Mouse (Mus musculus): ENCODE measurements around the gene Lrrn3. TPM values are rescaled to one million over a fixed set of nuclear protein-coding genes. Genes with fewer than 3 reads are reported as not detected.

Gene Lrrn3
- polyA plus RNA-seq, 1 experiment from 2014 or later = 22.0 TPM

DNA sequence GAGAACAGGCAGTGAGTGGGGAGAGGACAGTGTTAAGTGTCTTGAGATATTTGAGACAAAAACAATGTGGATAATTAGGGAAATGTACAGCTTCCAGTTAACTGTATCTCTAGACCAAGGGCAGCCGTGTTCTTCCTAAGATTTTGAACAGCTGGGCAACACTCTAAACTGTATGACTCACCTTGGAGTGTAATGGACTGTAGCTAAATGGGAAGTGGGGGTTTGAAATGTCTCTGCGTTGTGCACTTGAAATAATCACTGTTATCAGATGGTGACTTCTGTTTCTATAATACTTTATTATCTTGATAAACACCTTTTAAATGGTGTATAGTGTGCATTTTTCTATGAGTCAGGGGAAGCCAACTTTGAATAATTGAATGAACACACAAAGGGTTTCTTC, 4.7 kb downstream of the Lrrn3 start:
- H3K9me3 ChIP-seq (replicated peaks; ENCODE audit: control insufficient read depth, low read length) = no peaks in the 10 kb centered on the region
- H3K9ac ChIP-seq (replicated peaks; ENCODE audit: low read length) = no peak overlapping the region
- H3K27me3 ChIP-seq (ENCODE audit: control insufficient read depth, insufficient read depth, low read length) = no peaks in the 10 kb centered on the region
- no peak for DNase-seq (ENCODE audit: low spot score)
- no peaks in the 10 kb centered on the region for H3K4me1 ChIP-seq (ENCODE audit: control insufficient read depth, insufficient read depth, low read length)
- H3K4me2 ChIP-seq (ENCODE audit: low read depth, low read length) = no peak overlapping the region
- no peak for ATAC-seq (replicated peaks; ENCODE audit: insufficient number of reproducible peaks, low FRiP score, low TSS enrichment, low read depth)
- H3K4me3 ChIP-seq (ENCODE audit: low read depth, low read length) = no peak overlapping the region
- WGBS = 75% methylated on average over 2 of the region's 2 CpGs
- H3K27ac ChIP-seq (replicated peaks; ENCODE audit: low read depth, low read length) = no peak overlapping the region
- no peaks in the 10 kb centered on the region for H3K36me3 ChIP-seq (replicated peaks; ENCODE audit: control insufficient read depth, insufficient read depth, low read depth, low read length)

- no peak for ATAC-seq (replicated peaks; ENCODE audit: insufficient number of reproducible peaks, low FRiP score, low TSS enrichment, low read depth)
- H3K27me3 ChIP-seq (ENCODE audit: control insufficient read depth, insufficient read depth, low read length) = no peaks in the 10 kb centered on the region
- H3K9ac ChIP-seq (replicated peaks; ENCODE audit: low read length) = no peak overlapping the region
- H3K4me3 ChIP-seq (ENCODE audit: low read depth, low read length) = no peak overlapping the region
- no peak for DNase-seq (ENCODE audit: low spot score)
- H3K27ac ChIP-seq (replicated peaks; ENCODE audit: low read depth, low read length) = no peak overlapping the region
- no peak overlapping the region for H3K4me2 ChIP-seq (ENCODE audit: low read depth, low read length)
- H3K9me3 ChIP-seq (replicated peaks; ENCODE audit: control insufficient read depth, low read length) = no peaks in the 10 kb centered on the region
- no peaks in the 10 kb centered on the region for H3K4me1 ChIP-seq (ENCODE audit: control insufficient read depth, insufficient read depth, low read length)
- no peaks in the 10 kb centered on the region for H3K36me3 ChIP-seq (replicated peaks; ENCODE audit: control insufficient read depth, insufficient read depth, low read depth, low read length)
- 65% methylated on average over 6 of the region's 6 CpGs for WGBS
These were observed 17.0 kb downstream of the Lrrn3 start for GRCm38 (mm10) chr12:41469096-41469801.

DNA sequence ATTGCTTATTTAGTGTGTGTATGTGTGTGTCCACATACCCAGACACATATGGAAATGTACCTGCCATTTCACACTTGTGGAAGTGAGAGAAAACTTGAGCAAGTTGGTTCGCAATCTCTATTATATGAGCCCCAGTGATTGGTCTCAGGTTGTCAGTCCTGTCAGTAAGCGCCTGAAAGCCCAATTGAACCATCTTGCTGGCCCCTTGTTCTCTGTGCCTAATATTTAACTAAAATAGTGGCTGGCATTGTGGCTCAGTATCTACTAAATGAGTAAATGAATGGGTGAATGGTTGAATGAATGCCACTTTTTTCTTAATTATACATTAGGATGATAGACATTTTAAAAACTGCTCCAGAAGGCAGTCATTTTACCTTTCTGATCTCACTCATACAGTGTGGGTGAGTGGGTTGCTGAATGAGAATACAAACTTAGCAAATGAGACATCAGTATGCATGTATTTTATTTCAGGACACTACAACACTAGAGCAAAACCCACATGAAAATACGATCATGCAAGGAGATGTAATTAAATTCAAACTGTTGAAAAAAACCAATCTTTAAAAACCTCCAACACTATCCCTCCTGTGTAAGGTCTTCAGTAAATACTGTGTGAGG, 17.7 kb downstream of the Lrrn3 start:
- Histone ChIP-seq H3K27me3 (ENCODE audit: control insufficient read depth, insufficient read depth, low read length) (no peaks in the 10 kb centered on the region), H3K4me2 (ENCODE audit: low read depth, low read length) (no peak overlapping the region), H3K9me3 (replicated peaks; ENCODE audit: control insufficient read depth, low read length) (no peaks in the 10 kb centered on the region), H3K36me3 (replicated peaks; ENCODE audit: control insufficient read depth, insufficient read depth, low read depth, low read length) (no peaks in the 10 kb centered on the region), H3K9ac (replicated peaks; ENCODE audit: low read length) (no peak overlapping the region), H3K4me1 (ENCODE audit: control insufficient read depth, insufficient read depth, low read length) (no peaks in the 10 kb centered on the region), H3K4me3 (ENCODE audit: low read depth, low read length) (no peak overlapping the region), H3K27ac (replicated peaks; ENCODE audit: low read depth, low read length) (no peak overlapping the region)
- ATAC-seq (replicated peaks; ENCODE audit: insufficient number of reproducible peaks, low FRiP score, low TSS enrichment, low read depth) (no peak), DNase-seq (ENCODE audit: low spot score) (no peak)
- 89% methylated on average over 3 of the region's 3 CpGs for WGBS

DNA sequence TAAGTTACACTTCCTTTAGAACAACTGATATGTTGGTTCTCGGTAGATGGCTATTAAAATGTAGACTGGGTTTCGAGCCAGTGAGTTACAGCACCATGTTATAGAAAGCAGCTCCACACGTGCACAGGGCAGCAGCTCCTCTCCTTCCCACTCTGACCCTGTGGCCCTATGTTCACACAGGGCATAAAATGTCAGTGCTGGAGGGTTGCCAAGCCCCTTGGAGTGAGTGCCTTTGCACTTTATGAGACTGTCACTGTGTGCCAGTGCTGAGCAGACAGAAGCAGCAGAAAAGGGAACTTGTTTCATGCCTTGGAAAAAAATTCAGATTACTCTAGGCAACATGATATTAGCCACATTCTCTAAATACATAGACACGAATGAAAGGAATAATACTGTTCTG, 47.8 kb downstream of the Lrrn3 start:
- no peaks in the 10 kb centered on the region for H3K9me3 ChIP-seq (replicated peaks; ENCODE audit: control insufficient read depth, low read length)
- no peaks in the 10 kb centered on the region for H3K36me3 ChIP-seq (replicated peaks; ENCODE audit: control insufficient read depth, insufficient read depth, low read depth, low read length)
- H3K4me3 ChIP-seq (ENCODE audit: low read depth, low read length) = no peak overlapping the region
- no peaks in the 10 kb centered on the region for H3K27me3 ChIP-seq (ENCODE audit: control insufficient read depth, insufficient read depth, low read length)
- WGBS = 51% methylated on average over 4 of the region's 4 CpGs
- ATAC-seq (replicated peaks; ENCODE audit: insufficient number of reproducible peaks, low FRiP score, low TSS enrichment, low read depth) = no peak
- no peaks in the 10 kb centered on the region for H3K4me1 ChIP-seq (ENCODE audit: control insufficient read depth, insufficient read depth, low read length)
- H3K27ac ChIP-seq (replicated peaks; ENCODE audit: low read depth, low read length) = no peak overlapping the region
- no peak overlapping the region for H3K9ac ChIP-seq (replicated peaks; ENCODE audit: low read length)
- H3K4me2 ChIP-seq (ENCODE audit: low read depth, low read length) = no peak overlapping the region
- DNase-seq (ENCODE audit: low spot score) = no peak

GRCm38 (mm10) chr12:41436206-41436985, 49.8 kb downstream of the Lrrn3 start:
- no peak overlapping the region for H3K27ac ChIP-seq (replicated peaks; ENCODE audit: low read depth, low read length)
- no peaks in the 10 kb centered on the region for H3K36me3 ChIP-seq (replicated peaks; ENCODE audit: control insufficient read depth, insufficient read depth, low read depth, low read length)
- 78% methylated on average over 5 of the region's 5 CpGs for WGBS
- H3K4me3 ChIP-seq (ENCODE audit: low read depth, low read length) = no peak overlapping the region
- DNase-seq (ENCODE audit: low spot score) = no peak
- H3K9ac ChIP-seq (replicated peaks; ENCODE audit: low read length) = no peak overlapping the region
- H3K9me3 ChIP-seq (replicated peaks; ENCODE audit: control insufficient read depth, low read length) = no peaks in the 10 kb centered on the region
- H3K4me1 ChIP-seq (ENCODE audit: control insufficient read depth, insufficient read depth, low read length) = no peaks in the 10 kb centered on the region
- no peak for ATAC-seq (replicated peaks; ENCODE audit: insufficient number of reproducible peaks, low FRiP score, low TSS enrichment, low read depth)
- no peak overlapping the region for H3K4me2 ChIP-seq (ENCODE audit: low read depth, low read length)
- no peaks in the 10 kb centered on the region for H3K27me3 ChIP-seq (ENCODE audit: control insufficient read depth, insufficient read depth, low read length)

DNA sequence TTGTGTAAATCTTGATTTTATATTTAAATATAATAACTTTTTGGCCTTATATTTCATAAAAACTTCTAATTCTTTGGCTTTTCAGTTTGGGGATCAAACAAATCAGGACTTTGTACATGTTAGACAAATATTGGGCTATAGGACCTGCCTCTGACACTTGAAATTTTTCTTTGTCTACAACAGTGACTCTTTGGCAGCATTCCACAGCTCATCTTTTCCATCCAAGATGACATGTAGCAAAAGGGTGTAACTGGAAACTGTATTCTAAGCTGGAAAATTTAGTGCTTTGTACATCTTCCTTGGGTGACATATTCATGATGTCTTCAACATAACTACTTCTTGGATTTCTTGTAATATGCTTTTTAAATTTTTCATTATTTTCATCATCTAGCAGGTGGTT, 57.4 kb downstream of the Lrrn3 start:
- Histone ChIP-seq H3K4me1 (ENCODE audit: control insufficient read depth, insufficient read depth, low read length) (no peaks in the 10 kb centered on the region), H3K9me3 (replicated peaks; ENCODE audit: control insufficient read depth, low read length) (no peaks in the 10 kb centered on the region), H3K9ac (replicated peaks; ENCODE audit: low read length) (no peak overlapping the region), H3K4me2 (ENCODE audit: low read depth, low read length) (no peak overlapping the region), H3K36me3 (replicated peaks; ENCODE audit: control insufficient read depth, insufficient read depth, low read depth, low read length) (no peaks in the 10 kb centered on the region), H3K27me3 (ENCODE audit: control insufficient read depth, insufficient read depth, low read length) (no peaks in the 10 kb centered on the region), H3K27ac (replicated peaks; ENCODE audit: low read depth, low read length) (no peak overlapping the region), H3K4me3 (ENCODE audit: low read depth, low read length) (no peak overlapping the region)
- DNase-seq (ENCODE audit: low spot score) (no peak), ATAC-seq (replicated peaks; ENCODE audit: insufficient number of reproducible peaks, low FRiP score, low TSS enrichment, low read depth) (no peak)

DNA sequence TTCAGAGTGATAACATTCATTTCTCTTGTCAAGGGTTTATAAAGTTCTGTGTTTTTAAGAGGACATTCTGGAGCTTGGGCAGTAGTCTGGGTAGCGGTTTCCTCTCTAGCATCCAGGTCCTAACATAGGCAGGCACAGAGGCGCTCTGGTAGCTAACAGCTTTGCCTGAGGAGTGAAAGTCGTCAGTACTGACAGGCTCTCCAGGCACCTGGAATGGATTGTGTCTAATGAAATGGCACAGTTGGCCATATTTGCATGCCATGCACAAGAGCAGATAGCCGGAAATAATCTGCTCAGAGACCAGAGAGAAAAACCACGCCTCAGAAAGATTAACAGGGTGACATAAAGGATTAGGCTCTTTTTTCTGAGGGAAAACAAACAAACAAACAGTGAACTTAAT, 58.8 kb downstream of the Lrrn3 start:
- Histone ChIP-seq H3K9me3 (replicated peaks; ENCODE audit: control insufficient read depth, low read length) (no peaks in the 10 kb centered on the region), H3K4me3 (ENCODE audit: low read depth, low read length) (no peak overlapping the region), H3K4me1 (ENCODE audit: control insufficient read depth, insufficient read depth, low read length) (no peaks in the 10 kb centered on the region), H3K36me3 (replicated peaks; ENCODE audit: control insufficient read depth, insufficient read depth, low read depth, low read length) (no peaks in the 10 kb centered on the region), H3K27ac (replicated peaks; ENCODE audit: low read depth, low read length) (no peak overlapping the region), H3K4me2 (ENCODE audit: low read depth, low read length) (no peak overlapping the region), H3K9ac (replicated peaks; ENCODE audit: low read length) (no peak overlapping the region), H3K27me3 (ENCODE audit: control insufficient read depth, insufficient read depth, low read length) (no peaks in the 10 kb centered on the region)
- ATAC-seq (replicated peaks; ENCODE audit: insufficient number of reproducible peaks, low FRiP score, low TSS enrichment, low read depth) (no peak), DNase-seq (ENCODE audit: low spot score) (no peak)
- WGBS = 56% methylated on average over 5 of the region's 5 CpGs

- H3K9ac ChIP-seq (replicated peaks; ENCODE audit: low read length) = no peak overlapping the region
- no peaks in the 10 kb centered on the region for H3K27me3 ChIP-seq (ENCODE audit: control insufficient read depth, insufficient read depth, low read length)
- no peak overlapping the region for H3K4me3 ChIP-seq (ENCODE audit: low read depth, low read length)
- ATAC-seq (replicated peaks; ENCODE audit: insufficient number of reproducible peaks, low FRiP score, low TSS enrichment, low read depth) = no peak
- H3K4me1 ChIP-seq (ENCODE audit: control insufficient read depth, insufficient read depth, low read length) = no peaks in the 10 kb centered on the region
- WGBS = 62% methylated on average over 9 of the region's 9 CpGs
- H3K9me3 ChIP-seq (replicated peaks; ENCODE audit: control insufficient read depth, low read length) = no peaks in the 10 kb centered on the region
- no peak for DNase-seq (ENCODE audit: low spot score)
- H3K4me2 ChIP-seq (ENCODE audit: low read depth, low read length) = no peak overlapping the region
- H3K36me3 ChIP-seq (replicated peaks; ENCODE audit: control insufficient read depth, insufficient read depth, low read depth, low read length) = no peaks in the 10 kb centered on the region
- H3K27ac ChIP-seq (replicated peaks; ENCODE audit: low read depth, low read length) = no peak overlapping the region
These were observed 61.0 kb downstream of the Lrrn3 start for GRCm38 (mm10) chr12:41425101-41425679.

Measured in embryonic facial prominence, embryonic 11.5 days (tissue).